Mouse (Mus musculus): Measurements from ENCODE around the gene Avil. TPM values are rescaled to one million over a fixed set of nuclear protein-coding genes. Genes with fewer than 3 reads are reported as not detected.
A peak's percentile ranks its signal among the peaks of the same experiment; 100 is the strongest.

The Avil gene
- polyA plus RNA-seq, 1 experiment from 2014 or later: 0.13 TPM

DNA sequence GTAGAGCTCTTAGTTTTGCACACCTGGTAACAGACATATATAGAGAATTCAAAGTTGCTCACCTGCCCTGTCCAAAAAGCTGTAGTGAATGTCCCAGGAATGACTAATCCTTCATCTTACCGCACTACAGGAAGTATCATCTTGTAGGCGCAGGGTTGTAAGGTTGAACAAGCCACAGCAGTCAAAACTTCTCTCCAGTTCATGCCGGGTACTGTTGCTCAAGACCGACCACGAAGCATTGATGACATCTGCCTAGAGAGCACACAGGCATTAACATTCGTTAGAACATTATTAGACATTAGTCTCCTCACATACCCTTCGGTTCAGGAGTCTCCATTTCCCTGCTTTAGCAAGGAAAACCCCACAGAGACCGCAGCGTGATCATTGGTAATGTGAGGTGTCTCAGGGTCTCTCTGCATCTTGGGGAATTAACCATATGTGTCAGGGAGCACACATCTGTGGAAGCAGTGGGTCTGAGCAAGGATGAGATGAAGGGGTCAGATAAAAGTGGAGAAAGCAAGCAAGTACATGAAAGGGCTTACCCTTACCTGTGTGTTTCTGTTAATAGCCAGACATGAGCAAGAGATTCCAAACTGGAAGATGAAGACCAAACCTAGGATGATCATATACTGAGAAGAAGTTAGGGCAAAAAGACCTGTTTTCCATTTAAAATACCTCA is 68.0 kb downstream of the Avil start:
- peaks cover 20% of the 10 kb centered on the region for H3K36me3 ChIP-seq (ENCODE audit: insufficient read depth, low read length)
- DNase-seq (ENCODE audit: low spot score): no peak
- TF ChIP-seq CTCF (IDR thresholded peaks at IDR 0.05) (no peak), EP300 (IDR thresholded peaks at IDR 0.05) (no peak)
- H3K9ac ChIP-seq (replicated peaks; ENCODE audit: low read depth): no peak overlapping the region
- H3K27me3 ChIP-seq (replicated peaks; ENCODE audit: insufficient read depth, low read length): no peaks in the 10 kb centered on the region
- no peak overlapping the region for H3K4me3 ChIP-seq (ENCODE audit: low read depth, low read length)
- H3K27ac ChIP-seq (ENCODE audit: low read length): no peak overlapping the region
- no peak overlapping the region for H3K4me2 ChIP-seq (replicated peaks; ENCODE audit: low read depth, low read length)
- H3K9me3 ChIP-seq (ENCODE audit: low read length): no peaks in the 10 kb centered on the region
- WGBS: 64% methylated on average over 9 of the region's 9 CpGs
- H3K4me1 ChIP-seq (ENCODE audit: insufficient read depth, low read depth, low read length): peaks cover 14% of the 10 kb centered on the region; the same call in 1 of the 2 replicates
- no peak for ATAC-seq

- peak overlapping the region; percentile 59 for H3K4me3 ChIP-seq (ENCODE audit: low read depth, low read length)
- peak overlapping the region; percentile 83 for H3K27ac ChIP-seq (ENCODE audit: low read length)
- H3K27me3 ChIP-seq (replicated peaks; ENCODE audit: insufficient read depth, low read length): no peaks in the 10 kb centered on the region
- H3K9me3 ChIP-seq (ENCODE audit: low read length): no peaks in the 10 kb centered on the region
- H3K4me1 ChIP-seq (ENCODE audit: insufficient read depth, low read depth, low read length): peaks cover 11% of the 10 kb centered on the region; the same call in 1 of the 2 replicates
- peak overlapping the region; percentile 60 for H3K9ac ChIP-seq (replicated peaks; ENCODE audit: low read depth)
- TF ChIP-seq EP300 (IDR thresholded peaks at IDR 0.05) (no peak), CTCF (IDR thresholded peaks at IDR 0.05) (no peak)
- DNase-seq (ENCODE audit: low spot score): no peak
- ATAC-seq: peak; percentile 32
- 7% methylated on average over 30 of the region's 30 CpGs for WGBS
- peaks cover 20% of the 10 kb centered on the region for H3K36me3 ChIP-seq (ENCODE audit: insufficient read depth, low read length)
- H3K4me2 ChIP-seq (replicated peaks; ENCODE audit: low read depth, low read length): peak overlapping the region; percentile 77
These were observed 69.0 kb downstream of the Avil start for GRCm38 (mm10) chr10:127069281-127070189.

MicroRNA genes within 50 kb of the gene (microRNA counts, 519-probe panel; counts per million panel counts)
- microRNA mmu-miR-26a (4,230 counts per million, percentile 44 among the panel's probes with 10 or more counts), microRNA mmu-miR-546 (not detected)

Small RNA genes within 50 kb of the gene (microRNA-seq; reads per million reads assigned to microRNA genes)
- gene Mir26a-2 (77.1 reads per million, percentile 47 among the genes with 10 or more reads in this experiment), gene Mir546 (not detected)

Other genes starting within 250 kb of the Avil start
- gene Atp23, start 99.4 kb upstream of the Avil start, polyA plus RNA-seq (2015; fragmentation: Nextera tagmentation; extraction: Ambion mirVana): 6.7 and 7.4 TPM in 2 replicates
- gene Ctdsp2, start 22.0 kb upstream of the Avil start, polyA plus RNA-seq (2015; fragmentation: Nextera tagmentation; extraction: Ambion mirVana): 63.9 and 67.9 TPM in 2 replicates
- gene Tsfm, start 30.1 kb downstream of the Avil start, polyA plus RNA-seq (2015; fragmentation: Nextera tagmentation; extraction: Ambion mirVana): 39.1 and 42.3 TPM in 2 replicates
- 12.9 and 13.6 TPM in 2 replicates for gene Mettl1, start 40.7 kb downstream of the Avil start, polyA plus RNA-seq (2015; fragmentation: Nextera tagmentation; extraction: Ambion mirVana)
- gene Eef1akmt3, start 40.8 kb downstream of the Avil start, polyA plus RNA-seq (2015; fragmentation: Nextera tagmentation; extraction: Ambion mirVana): 0.27 and 0.30 TPM in 2 replicates
- 0.13 TPM in 1 of 2 replicates, not detected in the other for gene Cyp27b1, start 47.5 kb downstream of the Avil start, polyA plus RNA-seq (2015; fragmentation: Nextera tagmentation; extraction: Ambion mirVana)
- gene March9, start 59.5 kb downstream of the Avil start, polyA plus RNA-seq (2015; fragmentation: Nextera tagmentation; extraction: Ambion mirVana): 0.63 and 0.86 TPM in 2 replicates
- gene Cdk4, start 62.8 kb downstream of the Avil start, polyA plus RNA-seq (2015; fragmentation: Nextera tagmentation; extraction: Ambion mirVana): 358 and 362 TPM in 2 replicates
- gene Tspan31, start 69.6 kb downstream of the Avil start, polyA plus RNA-seq (2015; fragmentation: Nextera tagmentation; extraction: Ambion mirVana): 99.5 and 110 TPM in 2 replicates
- 0.04 and 0.32 TPM in 2 replicates for gene Agap2, start 74.6 kb downstream of the Avil start, polyA plus RNA-seq (2015; fragmentation: Nextera tagmentation; extraction: Ambion mirVana)
- 112 and 113 TPM in 2 replicates for gene Os9, start 120.4 kb downstream of the Avil start, polyA plus RNA-seq (2015; fragmentation: Nextera tagmentation; extraction: Ambion mirVana)
- gene B4galnt1, start 164.5 kb downstream of the Avil start, polyA plus RNA-seq (2015; fragmentation: Nextera tagmentation; extraction: Ambion mirVana): 9.1 and 9.6 TPM in 2 replicates
- 1.0 and 1.1 TPM in 2 replicates for gene Slc26a10, start 179.9 kb downstream of the Avil start, polyA plus RNA-seq (2015; fragmentation: Nextera tagmentation; extraction: Ambion mirVana)
- gene Arhgef25, start 189.4 kb downstream of the Avil start, polyA plus RNA-seq (2015; fragmentation: Nextera tagmentation; extraction: Ambion mirVana): 27.9 and 37.1 TPM in 2 replicates
- gene Dtx3, start 195.0 kb downstream of the Avil start, polyA plus RNA-seq (2015; fragmentation: Nextera tagmentation; extraction: Ambion mirVana): 47.5 and 47.8 TPM in 2 replicates
- 31.0 and 35.1 TPM in 2 replicates for gene Pip4k2c, start 210.9 kb downstream of the Avil start, polyA plus RNA-seq (2015; fragmentation: Nextera tagmentation; extraction: Ambion mirVana)

Measured in lung, postnatal 0 days (tissue).